Comparison of ENCODE assay signal across 9 mouse cellular contexts in genomic region chr3:83155600-83155999, GRCm38 (mm10). TPM values are rescaled to one million over a fixed set of nuclear protein-coding genes. Genes with fewer than 3 reads are reported as not detected.
A peak's percentile ranks its signal among the peaks of the same experiment; 100 is the strongest.
DNase-seq lines count a peak whose midpoint lies in the region; ATAC-seq and TF ChIP-seq lines count a peak whose summit lies in the region.
"Had no signal": no experiment of that assay in that cellular context is flagged by ENCODE, and none has a peak within 500 bp of the region (broad histone marks: within the 10 kb centered on the region; RNA-seq: fewer than 3 reads in every experiment).

No protein-coding gene starts in this region.

- H3K4me2 ChIP-seq in heart, embryonic 12.5 days, result no peak overlapping the region
- H3K4me2 ChIP-seq in lung, embryonic 14.5 days, result peak overlapping the region; percentile 4; the same call in 1 of the 2 replicates
- H3K4me2 ChIP-seq in midbrain, postnatal 0 days (ENCODE audit: low read depth, low read length, poor library complexity, severe bottlenecking), result no peak overlapping the region

- H3K36me3 ChIP-seq in heart, embryonic 12.5 days, result no peaks in the 10 kb centered on the region
- H3K36me3 ChIP-seq in lung, embryonic 14.5 days (ENCODE audit: insufficient read depth), result no peaks in the 10 kb centered on the region
- no peaks in the 10 kb centered on the region for H3K36me3 ChIP-seq in midbrain, postnatal 0 days (ENCODE audit: insufficient read depth, low read length)

- TF ChIP-seq POLR2A in lung, adult 2 months (IDR thresholded peaks at IDR 0.05; ENCODE audit: borderline replicate concordance, extremely low read depth, low read depth, low read length), result no peak

- H3K9ac ChIP-seq in heart, embryonic 12.5 days, result no peak overlapping the region
- H3K9ac ChIP-seq in lung, embryonic 14.5 days, result no peak overlapping the region
- H3K9ac ChIP-seq in midbrain, postnatal 0 days (replicated peaks; ENCODE audit: low read length, poor library complexity, severe bottlenecking), result no peak overlapping the region

- H3K9me3 ChIP-seq in heart, embryonic 12.5 days (replicated peaks), result no peaks in the 10 kb centered on the region
- H3K9me3 ChIP-seq in lung, embryonic 14.5 days (ENCODE audit: low read depth, low read length), result no peaks in the 10 kb centered on the region
- no peaks in the 10 kb centered on the region for H3K9me3 ChIP-seq in midbrain, postnatal 0 days (ENCODE audit: low read length)

- H3K27ac ChIP-seq in heart, embryonic 12.5 days (ENCODE audit: poor library complexity, severe bottlenecking), result no peak overlapping the region
- no peak overlapping the region for H3K27ac ChIP-seq in lung, embryonic 14.5 days (ENCODE audit: low read depth)
- no peak overlapping the region for H3K27ac ChIP-seq in midbrain, postnatal 0 days (ENCODE audit: low read depth, low read length)

- TF ChIP-seq CTCF in lung, embryonic 14.5 days (IDR thresholded peaks at IDR 0.05; ENCODE audit: low read depth), result no peak
- TF ChIP-seq CTCF in lung, adult 2 months (IDR thresholded peaks at IDR 0.05; ENCODE audit: insufficient read depth, low read length), result no peak
- TF ChIP-seq CTCF in midbrain, postnatal 0 days (IDR thresholded peaks at IDR 0.05), result no peak

- no peak overlapping the region for H3K4me3 ChIP-seq in heart, embryonic 12.5 days
- H3K4me3 ChIP-seq in lung, embryonic 14.5 days (ENCODE audit: low read depth, low read length), result no peak overlapping the region
- no peak overlapping the region for H3K4me3 ChIP-seq in lung, adult 2 months (replicated peaks; ENCODE audit: extremely low read depth, low read depth, low read length)
- no peak overlapping the region for H3K4me3 ChIP-seq in midbrain, postnatal 0 days (ENCODE audit: low read depth, low read length)

- peak; percentile 33 for DNase-seq in heart, adult 8-10 months (ENCODE audit: low spot score)
- peak; percentile 90 for DNase-seq in lung, embryonic 14.5 days
- DNase-seq in lung, adult 2 months, result no peak
- DNase-seq in kidney, postnatal 10 days, result peak; percentile 38
- peak; percentile 55 for DNase-seq in midbrain, postnatal 0 days (ENCODE audit: low spot score)
- DNase-seq in spleen, postnatal 4 days (ENCODE audit: low spot score in 2 of 2), result no peak
- no peak for DNase-seq in right cerebral cortex, postnatal 36 days (ENCODE audit: low spot score in 2 of 2)

- H3K4me1 ChIP-seq in heart, embryonic 12.5 days (replicated peaks), result no peaks in the 10 kb centered on the region
- peaks cover 5% of the 10 kb centered on the region; the same call in 1 of the 2 replicates for H3K4me1 ChIP-seq in lung, embryonic 14.5 days (ENCODE audit: insufficient read depth)
- peaks cover 6% of the 10 kb centered on the region; the same call in 1 of the 2 replicates for H3K4me1 ChIP-seq in lung, adult 2 months (ENCODE audit: control insufficient read depth, insufficient read depth, low read length)
- H3K4me1 ChIP-seq in midbrain, postnatal 0 days (ENCODE audit: insufficient read depth, low read length), result no peaks in the 10 kb centered on the region

- no peak for ATAC-seq in heart, embryonic 12.5 days (ENCODE audit: insufficient number of reproducible peaks, low FRiP score)
- ATAC-seq in lung, embryonic 14.5 days (ENCODE audit: insufficient read depth), result peak; percentile 93
- 0 out of 2 replicates have a peak, but pooled peaks have one; percentile 13 for ATAC-seq in midbrain, postnatal 0 days (ENCODE audit: low FRiP score)

- H3K27me3 ChIP-seq in heart, embryonic 12.5 days (replicated peaks), result no peaks in the 10 kb centered on the region
- no peaks in the 10 kb centered on the region for H3K27me3 ChIP-seq in lung, embryonic 14.5 days (ENCODE audit: insufficient read depth, low read length)
- no peaks in the 10 kb centered on the region for H3K27me3 ChIP-seq in midbrain, postnatal 0 days (ENCODE audit: insufficient read depth, low read length)

- WGBS in heart, embryonic 12.5 days, result 47% methylated on average over 4 of the region's 4 CpGs
- 19% methylated on average over 4 of the region's 4 CpGs for WGBS in lung, embryonic 14.5 days
- 16% methylated on average over 4 of the region's 4 CpGs for WGBS in lung, adult 2 months
- 36% methylated on average over 4 of the region's 4 CpGs for WGBS in midbrain, postnatal 0 days

RNA-seq across cellular contexts. Expression of gene Dchs2, which starts 27.9 kb away (rescaled TPM):
- total RNA-seq in heart, adult 8-10 months (2022), result under 1 TPM; 0.78 to 0.87 (median 0.81) TPM
- polyA plus RNA-seq in heart, embryonic 12.5 days (2016; fragmentation: Nextera tagmentation; extraction: Ambion mirVana), result 0.11 and 0.15 TPM in 2 replicates
- 0.20 and 0.28 TPM in 2 replicates for polyA plus RNA-seq in lung, embryonic 14.5 days (2014; fragmentation: Nextera tagmentation; extraction: Ambion mirVana)
- polyA plus RNA-seq in lung, adult 2 months (2012; rRNA removed), result 0.24 and 0.38 TPM in 2 replicates
- 7.6 and 8.7 TPM in 2 replicates for total RNA-seq in midbrain, postnatal 0 days (2014; rRNA removed)
- 0.45 and 0.54 TPM in 2 replicates for polyA plus RNA-seq in midbrain, postnatal 0 days (2015; fragmentation: Nextera tagmentation; extraction: Ambion mirVana)
- total RNA-seq: common myeloid progenitor, adult 5-6 weeks had no signal

Comparison
In these comparisons a context has a peak if more than half of its experiments do, and no peak if none do; other contexts are left out.
1. DNase-seq: peak in heart, adult 8-10 months (single experiment), lung, embryonic 14.5 days (single experiment), kidney, postnatal 10 days (single experiment) and midbrain, postnatal 0 days (single experiment); none in lung, adult 2 months (single experiment), spleen, postnatal 4 days (0 of 2) and right cerebral cortex, postnatal 36 days (0 of 2).